Mouse (Mus musculus) lung, embryonic 14.5 days (tissue): ENCODE data around the gene Megf6. TPM values are rescaled to one million over a fixed set of nuclear protein-coding genes. Genes with fewer than 3 reads are reported as not detected.
A peak's percentile ranks its signal among the peaks of the same experiment; 100 is the strongest.

Source experiments
- ATAC-seq: fragments of 200-750 bp; cut with Nextera tagmentation; 2 replicates; pipeline ENCODE4 v1.8.0; 2017; ENCODE audit warnings: mild to moderate bottlenecking, moderate TSS enrichment, moderate library complexity; ENCODE audit not compliant: insufficient read depth
- DNase-seq: peaks from one replicate; pipeline ENCODE4 v3.0.0-alpha.2; 2015
- H3K27ac ChIP-seq: fragments of 300-500 bp; sonication (generic); 2 replicates; pipeline ENCODE4 v1.5.1; 2014; ENCODE audit warnings: low read depth, mild to moderate bottlenecking, moderate library complexity
- H3K27me3 ChIP-seq: fragments of 300-500 bp; sonication (generic); 2 replicates; pipeline ENCODE4 v1.6.1; 2014; ENCODE audit warnings: low read length, control low read depth; ENCODE audit not compliant: insufficient read depth
- H3K36me3 ChIP-seq: fragments of 300-500 bp; sonication (generic); 2 replicates; pipeline ENCODE4 v1.6.1; 2014; ENCODE audit warnings: control low read depth; ENCODE audit not compliant: insufficient read depth
- H3K4me1 ChIP-seq: fragments of 300-500 bp; sonication (generic); 2 replicates; pipeline ENCODE4 v1.6.1; 2014; ENCODE audit warnings: antibody characterized with exemption, control low read depth; ENCODE audit not compliant: insufficient read depth
- H3K4me2 ChIP-seq: fragments of 300-500 bp; sonication (generic); 2 replicates; pipeline ENCODE4 v1.6.1; 2014; ENCODE audit warnings: mild to moderate bottlenecking
- H3K4me3 ChIP-seq: fragments of 300-500 bp; sonication (generic); 2 replicates; pipeline ENCODE4 v1.5.1; 2014; ENCODE audit warnings: low read depth, low read length
- H3K9ac ChIP-seq: fragments of 300-500 bp; sonication (generic); 2 replicates; pipeline ENCODE4 v1.6.1; 2014
- H3K9me3 ChIP-seq: fragments of 300-500 bp; sonication (generic); 2 replicates; pipeline ENCODE4 v1.6.1; 2016; ENCODE audit warnings: low read depth, low read length, control low read depth
- CTCF ChIP-seq: IDR thresholded peaks from 2 replicates; pipeline ENCODE4 v1.5.1; 2016; ENCODE audit warnings: antibody characterized with exemption, low read depth
- WGBS: fragments of 180-500 bp; shearing (Covaris S2); extraction: QIAGEN DNeasy Blood & Tissue Kit; methylation state at CpG from one replicate; pipeline ENCODE4 v1.1.7; 2014; 5-methylcytosine and 5-hydroxymethylcytosine counted together
- polyA plus RNA-seq: library from polyadenylated mRNA; unstranded; fragments of >200 nt; fragmentation: Nextera tagmentation; extraction: Ambion mirVana; gene quantifications from 2 replicates; pipeline ENCODE4 v1.2.1, GENCODE M21; 2014

The Megf6 gene
- polyA plus RNA-seq, 1 experiment from 2014 or later = 14.8 TPM

GRCm38 (mm10) chr4:154237306-154237705 is 66.8 kb downstream of the Megf6 start:
- ATAC-seq (peak; percentile 78), DNase-seq (peak; percentile 59)
- no peaks in the 10 kb centered on the region for H3K9me3 ChIP-seq
- peak overlapping the region; percentile 58 for H3K4me2 ChIP-seq
- 3% methylated on average over 9 of the region's 9 CpGs for WGBS
- H3K36me3 ChIP-seq = no peaks in the 10 kb centered on the region
- 0 out of 2 replicates have a peak, but pooled peaks cover 3% of the 10 kb centered on the region for H3K4me1 ChIP-seq
- H3K9ac ChIP-seq = peak overlapping the region; percentile 20; the same call in 1 of the 2 replicates
- peak overlapping the region; percentile 25 for H3K4me3 ChIP-seq
- no peaks in the 10 kb centered on the region for H3K27me3 ChIP-seq
- H3K27ac ChIP-seq = no peak overlapping the region
- TF ChIP-seq CTCF = no peak

GRCm38 (mm10) chr4:154239199-154239598 is 68.7 kb downstream of the Megf6 start:
- H3K36me3 ChIP-seq = no peaks in the 10 kb centered on the region
- no peak overlapping the region for H3K4me3 ChIP-seq
- no peak for ATAC-seq
- H3K27me3 ChIP-seq = no peaks in the 10 kb centered on the region
- H3K4me1 ChIP-seq = 0 out of 2 replicates have a peak, but pooled peaks cover 3% of the 10 kb centered on the region
- DNase-seq = no peak
- H3K4me2 ChIP-seq = no peak overlapping the region
- no peaks in the 10 kb centered on the region for H3K9me3 ChIP-seq
- no peak overlapping the region for H3K9ac ChIP-seq
- 75% methylated on average over 8 of the region's 8 CpGs for WGBS
- H3K27ac ChIP-seq = no peak overlapping the region
- no peak for TF ChIP-seq CTCF

GRCm38 (mm10) chr4:154240608-154241007 is 70.1 kb downstream of the Megf6 start:
- WGBS = 56% methylated on average over 11 of the region's 11 CpGs

GRCm38 (mm10) chr4:154245342-154245741 is 74.8 kb downstream of the Megf6 start:
- DNase-seq (no peak), ATAC-seq (no peak)
- Histone ChIP-seq H3K27me3 (no peaks in the 10 kb centered on the region), H3K4me2 (no peak overlapping the region), H3K27ac (no peak overlapping the region), H3K4me1 (peaks cover 8% of the 10 kb centered on the region; the same call in 1 of the 2 replicates), H3K36me3 (no peaks in the 10 kb centered on the region), H3K9ac (no peak overlapping the region), H3K9me3 (no peaks in the 10 kb centered on the region), H3K4me3 (no peak overlapping the region)
- TF ChIP-seq CTCF = no peak
- 69% methylated on average over 7 of the region's 7 CpGs for WGBS

More at GRCm38 (mm10) chr4:154240608-154241007, 70.1 kb downstream of the Megf6 start:
- H3K27me3 ChIP-seq = no peaks in the 10 kb centered on the region
- no peak overlapping the region for H3K27ac ChIP-seq
- no peaks in the 10 kb centered on the region for H3K36me3 ChIP-seq
- ATAC-seq (no peak), DNase-seq (no peak)
- no peak overlapping the region for H3K4me2 ChIP-seq
- peak; percentile 15; the same call in 1 of the 2 replicates for TF ChIP-seq CTCF
- H3K9ac ChIP-seq = no peak overlapping the region
- 0 out of 2 replicates have a peak, but pooled peaks cover 3% of the 10 kb centered on the region for H3K4me1 ChIP-seq
- no peak overlapping the region for H3K4me3 ChIP-seq
- no peaks in the 10 kb centered on the region for H3K9me3 ChIP-seq

- Histone ChIP-seq H3K9ac (no peak overlapping the region), H3K9me3 (no peaks in the 10 kb centered on the region), H3K27ac (no peak overlapping the region), H3K36me3 (no peaks in the 10 kb centered on the region), H3K4me2 (peak overlapping the region; percentile 60), H3K4me3 (peak overlapping the region; percentile 16; the same call in 1 of the 2 replicates), H3K4me1 (peaks cover 8% of the 10 kb centered on the region; the same call in 1 of the 2 replicates), H3K27me3 (no peaks in the 10 kb centered on the region)
- TF ChIP-seq CTCF = peak; percentile 98
- DNase-seq = peak; percentile 91
- 8% methylated on average over 19 of the region's 19 CpGs for WGBS
- ATAC-seq = peak; percentile 75
Observed at GRCm38 (mm10) chr4:154246115-154247040, 75.8 kb downstream of the Megf6 start.

GRCm38 (mm10) chr4:154247207-154248091 is 76.9 kb downstream of the Megf6 start:
- Histone ChIP-seq H3K9me3 (no peaks in the 10 kb centered on the region), H3K9ac (no peak overlapping the region), H3K36me3 (no peaks in the 10 kb centered on the region), H3K4me2 (peak overlapping the region; percentile 60), H3K4me3 (no peak overlapping the region), H3K27ac (no peak overlapping the region), H3K27me3 (no peaks in the 10 kb centered on the region), H3K4me1 (peaks cover 8% of the 10 kb centered on the region; the same call in 1 of the 2 replicates)
- no peak for TF ChIP-seq CTCF
- peak; percentile 29; the same call in 1 of the 2 replicates for ATAC-seq
- DNase-seq = peak; percentile 19
- 31% methylated on average over 22 of the region's 22 CpGs for WGBS
